Mouse (Mus musculus) kidney, adult 2 months (tissue): ENCODE measurements around the gene Il2rb.

ENCODE experiments used
- CTCF ChIP-seq: fragments of 200-500 bp; conservative IDR thresholded peaks from 2 replicates; pipeline ENCODE4 v1.5.1; 2011; ENCODE audit warnings: low read depth, mild to moderate bottlenecking, control low read depth, low read length, moderate library complexity, mixed read lengths; ENCODE audit not compliant: insufficient read depth, insufficient read length
- POLR2A ChIP-seq: fragments of 200-500 bp; IDR thresholded peaks from one replicate; pipeline ENCODE4 v1.6.1; 2011; ENCODE audit warnings: low read depth, low read length, control low read depth

DNA sequence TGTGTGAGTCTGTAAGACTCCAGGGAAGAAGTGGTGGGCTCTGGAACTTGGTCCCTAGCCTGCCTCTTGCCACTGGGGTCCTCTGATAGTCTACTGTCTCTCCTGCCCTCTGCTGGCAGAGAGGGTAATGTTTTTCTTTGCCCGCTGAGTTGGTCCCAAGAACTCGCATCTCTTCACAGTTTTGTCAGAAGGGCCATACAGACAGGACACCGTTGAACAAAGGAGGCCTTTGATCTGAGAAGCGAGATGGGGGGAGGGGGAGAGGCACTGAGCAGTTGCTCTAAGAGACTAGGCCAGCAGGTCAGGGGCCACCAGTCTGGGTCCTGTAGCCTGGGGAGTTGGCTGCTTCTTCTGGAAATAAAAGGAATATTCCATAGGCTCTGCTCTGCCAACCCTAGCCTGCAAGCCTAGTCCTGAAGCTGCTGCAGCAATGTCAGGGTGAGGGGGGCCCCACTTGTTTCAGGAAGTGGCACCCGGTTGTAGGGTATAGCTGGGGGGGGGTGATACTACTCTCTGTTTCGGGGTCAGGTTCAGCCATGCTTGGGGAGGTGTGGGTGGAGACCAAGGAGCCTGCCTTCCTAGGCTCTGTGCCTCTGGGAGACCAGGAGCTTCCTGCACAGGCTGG, 60.1 kb downstream of the Il2rb start:
- TF ChIP-seq CTCF (peak; percentile 60), POLR2A (no peak)
